Mouse (Mus musculus) neural tube, embryonic 15.5 days (tissue): ENCODE measurements at regions not wholly inside any gene's neighbourhood (a gene's known extent, or its start where the extent isn't known, plus 50 kb on each side); places are given as distances from the start of the nearest gene placed in this dataset.

Source experiments
- ATAC-seq: fragments of 200-750 bp; cut with Nextera tagmentation; 2 replicates; pipeline ENCODE4 v1.8.0; 2017; ENCODE audit warnings: mild to moderate bottlenecking, moderate TSS enrichment, moderate library complexity; ENCODE audit not compliant: low FRiP score
- H3K27ac ChIP-seq: fragments of 300-500 bp; sonication (generic); replicated peaks from 2 replicates; pipeline ENCODE4 v1.5.1; 2015; ENCODE audit warnings: mild to moderate bottlenecking, inconsistent platforms
- H3K27me3 ChIP-seq: fragments of 300-500 bp; sonication (generic); replicated peaks from 2 replicates; pipeline ENCODE4 v1.6.1; 2015; ENCODE audit warnings: inconsistent platforms
- H3K36me3 ChIP-seq: fragments of 300-500 bp; sonication (generic); 2 replicates; pipeline ENCODE4 v1.6.1; 2015; ENCODE audit warnings: inconsistent platforms
- H3K4me1 ChIP-seq: fragments of 300-500 bp; sonication (generic); 2 replicates; pipeline ENCODE4 v1.6.1; 2015; ENCODE audit warnings: inconsistent platforms
- H3K4me2 ChIP-seq: fragments of 300-500 bp; sonication (generic); 2 replicates; pipeline ENCODE4 v1.6.1; 2015; ENCODE audit warnings: inconsistent platforms, mild to moderate bottlenecking, moderate library complexity
- H3K4me3 ChIP-seq: fragments of 300-500 bp; sonication (generic); replicated peaks from 2 replicates; pipeline ENCODE4 v1.5.1; 2015; ENCODE audit warnings: mild to moderate bottlenecking, inconsistent platforms
- H3K9ac ChIP-seq: fragments of 300-500 bp; sonication (generic); replicated peaks from 2 replicates; pipeline ENCODE4 v1.6.1; 2015; ENCODE audit warnings: mild to moderate bottlenecking, inconsistent platforms
- H3K9me3 ChIP-seq: fragments of 300-500 bp; sonication (generic); replicated peaks from 2 replicates; pipeline ENCODE4 v1.6.1; 2016; ENCODE audit warnings: inconsistent platforms
- WGBS: fragments of 180-500 bp; shearing (Covaris S2); methylation state at CpG from one replicate; pipeline ENCODE4 v1.1.7; 2015; ENCODE audit warnings: mixed read lengths; 5-methylcytosine and 5-hydroxymethylcytosine counted together

- H3K36me3 ChIP-seq = no peaks in the 10 kb centered on the region
- H3K4me2 ChIP-seq = no peak overlapping the region
- ATAC-seq = peak; percentile 61
- H3K4me1 ChIP-seq = peaks cover 11% of the 10 kb centered on the region; the same call in 1 of the 2 replicates
- H3K9ac ChIP-seq = no peak overlapping the region
- H3K27ac ChIP-seq = peak overlapping the region; percentile 56
- H3K27me3 ChIP-seq = no peaks in the 10 kb centered on the region
- 42% methylated on average over 9 of the region's 9 CpGs for WGBS
- no peak overlapping the region for H3K4me3 ChIP-seq
- H3K9me3 ChIP-seq = no peaks in the 10 kb centered on the region
These were observed 400.5 kb upstream of the Atp11b start for GRCm38 (mm10) chr3:35353442-35353841.

- 12% methylated on average over 7 of the region's 7 CpGs for WGBS
- no peaks in the 10 kb centered on the region for H3K9me3 ChIP-seq
- 0 out of 2 replicates have a peak overlapping the region, but pooled peaks have one; percentile 9 for H3K4me2 ChIP-seq
- peaks cover 14% of the 10 kb centered on the region; the same call in 1 of the 2 replicates for H3K4me1 ChIP-seq
- no peak overlapping the region for H3K4me3 ChIP-seq
- H3K27me3 ChIP-seq = no peaks in the 10 kb centered on the region
- no peak overlapping the region for H3K9ac ChIP-seq
- H3K27ac ChIP-seq = peak overlapping the region; percentile 71
- H3K36me3 ChIP-seq = no peaks in the 10 kb centered on the region
- ATAC-seq = peak; percentile 91
These were observed 400.0 kb upstream of the Atp11b start for GRCm38 (mm10) chr3:35353920-35354319.

- H3K36me3 ChIP-seq = no peaks in the 10 kb centered on the region
- peak overlapping the region; percentile 71 for H3K27ac ChIP-seq
- 18% methylated on average over 5 of the region's 5 CpGs for WGBS
- peak; percentile 82 for ATAC-seq
- H3K27me3 ChIP-seq = no peaks in the 10 kb centered on the region
- H3K9ac ChIP-seq = no peak overlapping the region
- 0 out of 2 replicates have a peak overlapping the region, but pooled peaks have one; percentile 9 for H3K4me2 ChIP-seq
- peaks cover 14% of the 10 kb centered on the region; the same call in 1 of the 2 replicates for H3K4me1 ChIP-seq
- no peaks in the 10 kb centered on the region for H3K9me3 ChIP-seq
- H3K4me3 ChIP-seq = no peak overlapping the region
These were observed 399.6 kb upstream of the Atp11b start for GRCm38 (mm10) chr3:35354356-35354755.

GRCm38 (mm10) chr3:35357111-35357510 is 396.8 kb upstream of the Atp11b start:
- Histone ChIP-seq H3K27ac (no peak overlapping the region), H3K27me3 (no peaks in the 10 kb centered on the region), H3K9ac (no peak overlapping the region), H3K4me3 (no peak overlapping the region), H3K36me3 (no peaks in the 10 kb centered on the region), H3K4me2 (no peak overlapping the region), H3K9me3 (no peaks in the 10 kb centered on the region), H3K4me1 (peaks cover 14% of the 10 kb centered on the region; the same call in 1 of the 2 replicates)
- 67% methylated on average over 15 of the region's 15 CpGs for WGBS
- no peak for ATAC-seq

- Histone ChIP-seq H3K9ac (no peak overlapping the region), H3K4me1 (peaks cover 16% of the 10 kb centered on the region; the same call in 1 of the 2 replicates), H3K27me3 (no peaks in the 10 kb centered on the region), H3K9me3 (no peaks in the 10 kb centered on the region), H3K4me3 (no peak overlapping the region), H3K36me3 (no peaks in the 10 kb centered on the region), H3K27ac (no peak overlapping the region), H3K4me2 (no peak overlapping the region)
- ATAC-seq = no peak
- 46% methylated on average over 6 of the region's 6 CpGs for WGBS
These were observed 395.4 kb upstream of the Atp11b start for GRCm38 (mm10) chr3:35358541-35358940.

- Histone ChIP-seq H3K4me1 (peaks cover 11% of the 10 kb centered on the region; the same call in 1 of the 2 replicates), H3K9me3 (no peaks in the 10 kb centered on the region), H3K9ac (no peak overlapping the region), H3K4me3 (no peak overlapping the region), H3K36me3 (no peaks in the 10 kb centered on the region), H3K4me2 (no peak overlapping the region), H3K27me3 (no peaks in the 10 kb centered on the region), H3K27ac (no peak overlapping the region)
- ATAC-seq = no peak
- 26% methylated on average over 8 of the region's 8 CpGs for WGBS
These were observed 394.6 kb upstream of the Atp11b start for GRCm38 (mm10) chr3:35359288-35359687.

- ATAC-seq = no peak
- H3K4me2 ChIP-seq = no peak overlapping the region
- H3K9me3 ChIP-seq = no peaks in the 10 kb centered on the region
- no peak overlapping the region for H3K9ac ChIP-seq
- H3K4me1 ChIP-seq = peaks cover 9% of the 10 kb centered on the region; the same call in 1 of the 2 replicates
- no peak overlapping the region for H3K27ac ChIP-seq
- H3K27me3 ChIP-seq = no peaks in the 10 kb centered on the region
- no peak overlapping the region for H3K4me3 ChIP-seq
- H3K36me3 ChIP-seq = no peaks in the 10 kb centered on the region
These were observed 393.4 kb upstream of the Atp11b start for GRCm38 (mm10) chr3:35360515-35360914.

- H3K4me3 ChIP-seq = no peak overlapping the region
- no peaks in the 10 kb centered on the region for H3K27me3 ChIP-seq
- H3K9ac ChIP-seq = no peak overlapping the region
- no peak overlapping the region for H3K4me2 ChIP-seq
- no peak overlapping the region for H3K27ac ChIP-seq
- ATAC-seq = no peak
- H3K9me3 ChIP-seq = no peaks in the 10 kb centered on the region
- peaks cover 9% of the 10 kb centered on the region; the same call in 1 of the 2 replicates for H3K4me1 ChIP-seq
- 65% methylated on average over 2 of the region's 2 CpGs for WGBS
- H3K36me3 ChIP-seq = no peaks in the 10 kb centered on the region
These were observed 392.8 kb upstream of the Atp11b start for GRCm38 (mm10) chr3:35361086-35361485.

- Histone ChIP-seq H3K27me3 (no peaks in the 10 kb centered on the region), H3K36me3 (no peaks in the 10 kb centered on the region), H3K27ac (no peak overlapping the region), H3K9me3 (no peaks in the 10 kb centered on the region), H3K4me2 (no peak overlapping the region), H3K9ac (no peak overlapping the region), H3K4me1 (0 out of 2 replicates have a peak, but pooled peaks cover 6% of the 10 kb centered on the region), H3K4me3 (no peak overlapping the region)
- WGBS = 64% methylated on average over 6 of the region's 6 CpGs
- no peak for ATAC-seq
These were observed 388.5 kb upstream of the Atp11b start for GRCm38 (mm10) chr3:35365431-35365830.

GRCm38 (mm10) chr3:35372276-35372675 is 381.6 kb upstream of the Atp11b start:
- no peak for ATAC-seq
- H3K4me2 ChIP-seq = no peak overlapping the region
- no peaks in the 10 kb centered on the region for H3K27me3 ChIP-seq
- WGBS = 82% methylated on average over 1 of the region's 1 CpGs
- no peaks in the 10 kb centered on the region for H3K4me1 ChIP-seq
- H3K36me3 ChIP-seq = no peaks in the 10 kb centered on the region
- H3K9ac ChIP-seq = no peak overlapping the region
- no peak overlapping the region for H3K27ac ChIP-seq
- H3K4me3 ChIP-seq = no peak overlapping the region
- H3K9me3 ChIP-seq = no peaks in the 10 kb centered on the region

GRCm38 (mm10) chr3:35387386-35387785 is 366.5 kb upstream of the Atp11b start:
- Histone ChIP-seq H3K9me3 (no peaks in the 10 kb centered on the region), H3K4me1 (no peaks in the 10 kb centered on the region), H3K9ac (no peak overlapping the region), H3K4me2 (no peak overlapping the region), H3K36me3 (no peaks in the 10 kb centered on the region), H3K27ac (no peak overlapping the region), H3K27me3 (no peaks in the 10 kb centered on the region), H3K4me3 (no peak overlapping the region)
- no peak for ATAC-seq
- 80% methylated on average over 5 of the region's 5 CpGs for WGBS

- Histone ChIP-seq H3K4me3 (no peak overlapping the region), H3K4me1 (no peaks in the 10 kb centered on the region), H3K9me3 (no peaks in the 10 kb centered on the region), H3K27ac (no peak overlapping the region), H3K36me3 (no peaks in the 10 kb centered on the region), H3K9ac (no peak overlapping the region), H3K4me2 (no peak overlapping the region), H3K27me3 (no peaks in the 10 kb centered on the region)
- ATAC-seq = no peak
- 85% methylated on average over 2 of the region's 2 CpGs for WGBS
These were observed 361.2 kb upstream of the Atp11b start for GRCm38 (mm10) chr3:35392657-35393056.

GRCm38 (mm10) chr3:35400213-35400612 is 353.7 kb upstream of the Atp11b start:
- WGBS = 14% methylated on average over 6 of the region's 6 CpGs
- H3K36me3 ChIP-seq = no peaks in the 10 kb centered on the region
- H3K9ac ChIP-seq = no peak overlapping the region
- H3K4me2 ChIP-seq = no peak overlapping the region
- H3K4me1 ChIP-seq = no peaks in the 10 kb centered on the region
- no peaks in the 10 kb centered on the region for H3K9me3 ChIP-seq
- ATAC-seq = no peak
- H3K27ac ChIP-seq = no peak overlapping the region
- H3K4me3 ChIP-seq = no peak overlapping the region
- H3K27me3 ChIP-seq = no peaks in the 10 kb centered on the region
